Mouse (Mus musculus): ENCODE measurements around the gene Cyb561a3.

GRCm38 (mm10) chr19:10555624-10556510 lies 21.1 kb upstream of the Cyb561a3 start, which contains the start of gene Tmem216:
- TF ChIP-seq CTCF (IDR thresholded peaks at IDR 0.05; ENCODE audit: control insufficient read depth, insufficient read depth, insufficient read length) (no peak), MYOD1 (IDR thresholded peaks at IDR 0.05; ENCODE audit: control insufficient read depth, insufficient read length, low read depth) (no peak), MAX (IDR thresholded peaks at IDR 0.05) (peak; percentile 70), CEBPB (IDR thresholded peaks at IDR 0.05; ENCODE audit: low read depth) (no peak), USF1 (IDR thresholded peaks at IDR 0.05; ENCODE audit: low read depth) (no peak), FOSL1 (IDR thresholded peaks at IDR 0.05; ENCODE audit: insufficient read depth, low read length, poor library complexity, severe bottlenecking) (no peak)
